Mouse (Mus musculus) hindbrain, embryonic 13.5 days (tissue): ENCODE data around the gene Bmp2k. TPM values are rescaled to one million over a fixed set of nuclear protein-coding genes. Genes with fewer than 3 reads are reported as not detected.

Source experiments
- ATAC-seq: fragments of 200-750 bp; cut with Nextera tagmentation; 2 replicates; pipeline ENCODE4 v1.8.0; 2017; ENCODE audit warnings: moderate TSS enrichment; ENCODE audit not compliant: low FRiP score
- H3K27ac ChIP-seq: fragments of 300-500 bp; sonication (generic); 2 replicates; pipeline ENCODE4 v1.5.1; 2015; ENCODE audit warnings: inconsistent platforms, mild to moderate bottlenecking, moderate library complexity
- H3K27me3 ChIP-seq: fragments of 300-500 bp; sonication (generic); 2 replicates; pipeline ENCODE4 v1.6.1; 2015; ENCODE audit warnings: mild to moderate bottlenecking, inconsistent platforms
- H3K36me3 ChIP-seq: fragments of 300-500 bp; sonication (generic); 2 replicates; pipeline ENCODE4 v1.6.1; 2015; ENCODE audit warnings: mild to moderate bottlenecking, inconsistent platforms
- H3K4me1 ChIP-seq: fragments of 300-500 bp; sonication (generic); replicated peaks from 2 replicates; pipeline ENCODE4 v1.6.1; 2015; ENCODE audit warnings: inconsistent platforms
- H3K4me2 ChIP-seq: fragments of 300-500 bp; sonication (generic); 2 replicates; pipeline ENCODE4 v1.6.1; 2015; ENCODE audit warnings: inconsistent platforms, mild to moderate bottlenecking, moderate library complexity
- H3K4me3 ChIP-seq: fragments of 300-500 bp; sonication (generic); 2 replicates; pipeline ENCODE4 v1.5.1; 2015; ENCODE audit warnings: mild to moderate bottlenecking, inconsistent platforms
- H3K9ac ChIP-seq: fragments of 300-500 bp; sonication (generic); 2 replicates; pipeline ENCODE4 v1.6.1; 2015; ENCODE audit warnings: mild to moderate bottlenecking, inconsistent platforms
- H3K9me3 ChIP-seq: fragments of 300-500 bp; sonication (generic); 2 replicates; pipeline ENCODE4 v1.6.1; 2016; ENCODE audit warnings: inconsistent platforms
- WGBS: fragments of 180-500 bp; shearing (Covaris S2); methylation state at CpG from one replicate; pipeline ENCODE4 v1.1.7; 2015; 5-methylcytosine and 5-hydroxymethylcytosine counted together
- polyA plus RNA-seq: library from polyadenylated mRNA; unstranded; fragments of >200 nt; fragmentation: Nextera tagmentation; extraction: Ambion mirVana; gene quantifications from 2 replicates; pipeline ENCODE4 v1.2.1, GENCODE M21; 2015

The Bmp2k gene
- polyA plus RNA-seq, 1 experiment from 2014 or later: 10.5 TPM

GRCm38 (mm10) chr5:97046680-97047079 lies 49.2 kb downstream of the Bmp2k start:
- WGBS: 90% methylated on average over 10 of the region's 10 CpGs
- no peaks in the 10 kb centered on the region for H3K27me3 ChIP-seq
- no peak for ATAC-seq
- H3K9me3 ChIP-seq: no peaks in the 10 kb centered on the region
- H3K4me3 ChIP-seq: no peak overlapping the region
- H3K36me3 ChIP-seq: peaks cover 8% of the 10 kb centered on the region
- H3K27ac ChIP-seq: no peak overlapping the region
- no peak overlapping the region for H3K9ac ChIP-seq
- H3K4me2 ChIP-seq: no peak overlapping the region
- no peaks in the 10 kb centered on the region for H3K4me1 ChIP-seq

DNA sequence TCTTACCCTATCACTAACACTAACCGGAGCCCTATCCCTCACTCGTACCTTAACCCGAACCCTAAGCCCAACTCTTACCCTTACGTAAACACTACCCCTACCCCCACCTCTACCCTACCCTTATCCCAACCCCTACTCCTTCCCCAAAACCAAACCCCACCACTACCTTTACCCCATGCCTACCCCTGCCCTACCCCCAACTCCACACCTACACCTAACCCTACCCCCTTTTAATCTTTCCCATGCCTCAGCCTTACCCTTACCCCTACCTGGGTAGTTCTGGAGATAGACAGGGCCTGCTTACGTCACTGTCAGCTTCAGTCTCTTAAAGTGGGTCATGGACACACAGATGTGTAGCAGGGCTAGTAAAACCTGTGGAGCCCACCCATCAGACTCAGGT lies 51.4 kb downstream of the Bmp2k start:
- no peaks in the 10 kb centered on the region for H3K27me3 ChIP-seq
- no peak overlapping the region for H3K27ac ChIP-seq
- H3K4me3 ChIP-seq: no peak overlapping the region
- WGBS: 94% methylated on average over 5 of the region's 5 CpGs
- no peaks in the 10 kb centered on the region for H3K4me1 ChIP-seq
- no peaks in the 10 kb centered on the region for H3K9me3 ChIP-seq
- peaks cover 8% of the 10 kb centered on the region for H3K36me3 ChIP-seq
- no peak overlapping the region for H3K4me2 ChIP-seq
- no peak for ATAC-seq
- H3K9ac ChIP-seq: no peak overlapping the region

DNA sequence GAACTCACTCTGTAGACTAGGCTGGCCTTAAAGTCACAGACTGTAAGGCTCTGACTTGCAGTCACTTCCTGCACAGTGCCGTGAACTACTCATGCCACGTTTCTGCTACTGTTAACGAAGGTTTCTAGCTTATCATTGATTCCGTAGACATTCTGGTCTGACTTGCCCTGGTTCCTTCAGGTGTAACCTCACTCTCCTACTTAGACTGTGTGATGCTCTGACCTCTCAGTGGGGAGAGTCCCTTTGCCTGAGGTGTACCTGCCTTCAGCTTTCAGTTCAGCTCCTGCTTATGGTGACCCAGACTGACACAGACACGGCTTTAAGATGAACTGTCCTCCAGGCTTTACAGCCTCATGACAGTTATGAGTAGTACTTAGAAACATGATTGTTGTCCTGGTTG lies 56.7 kb downstream of the Bmp2k start:
- ATAC-seq: no peak
- no peaks in the 10 kb centered on the region for H3K27me3 ChIP-seq
- 90% methylated on average over 5 of the region's 5 CpGs for WGBS
- peaks cover 21% of the 10 kb centered on the region for H3K36me3 ChIP-seq
- H3K9me3 ChIP-seq: no peaks in the 10 kb centered on the region
- H3K27ac ChIP-seq: no peak overlapping the region
- no peak overlapping the region for H3K9ac ChIP-seq
- no peaks in the 10 kb centered on the region for H3K4me1 ChIP-seq
- H3K4me2 ChIP-seq: no peak overlapping the region
- H3K4me3 ChIP-seq: no peak overlapping the region

DNA sequence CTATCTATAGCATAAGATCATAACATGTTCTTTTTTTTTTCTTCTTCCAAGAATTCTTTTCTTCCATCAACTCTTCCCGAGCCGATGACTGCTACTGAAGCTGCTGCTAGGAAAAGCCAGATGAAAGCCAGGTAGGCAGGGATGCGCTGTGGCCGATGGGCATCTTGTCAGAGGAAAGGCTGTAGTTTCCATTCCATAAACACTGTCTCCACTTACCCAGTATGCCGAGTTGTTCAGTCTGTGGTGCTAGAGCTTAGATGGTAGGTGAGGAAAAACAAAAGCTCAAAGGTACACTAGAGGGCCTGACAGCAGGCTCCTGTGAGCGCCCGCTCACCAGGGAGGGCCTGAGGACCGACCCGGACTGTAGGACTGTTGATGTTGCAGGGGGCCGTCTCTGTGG lies 57.3 kb downstream of the Bmp2k start:
- no peaks in the 10 kb centered on the region for H3K4me1 ChIP-seq
- H3K27me3 ChIP-seq: no peaks in the 10 kb centered on the region
- H3K4me3 ChIP-seq: no peak overlapping the region
- H3K27ac ChIP-seq: no peak overlapping the region
- H3K9ac ChIP-seq: no peak overlapping the region
- H3K4me2 ChIP-seq: no peak overlapping the region
- peaks cover 21% of the 10 kb centered on the region for H3K36me3 ChIP-seq
- ATAC-seq: no peak
- no peaks in the 10 kb centered on the region for H3K9me3 ChIP-seq
- WGBS: 80% methylated on average over 10 of the region's 10 CpGs

GRCm38 (mm10) chr5:97055511-97056068 lies 58.1 kb downstream of the Bmp2k start:
- Histone ChIP-seq H3K4me1 (no peaks in the 10 kb centered on the region), H3K27ac (no peak overlapping the region), H3K9me3 (no peaks in the 10 kb centered on the region), H3K9ac (no peak overlapping the region), H3K4me3 (no peak overlapping the region), H3K36me3 (peaks cover 21% of the 10 kb centered on the region), H3K27me3 (no peaks in the 10 kb centered on the region), H3K4me2 (no peak overlapping the region)
- no peak for ATAC-seq
- 9% methylated on average over 1 of the region's 1 CpGs for WGBS

GRCm38 (mm10) chr5:97056359-97056758 lies 58.9 kb downstream of the Bmp2k start:
- H3K4me1 ChIP-seq: no peaks in the 10 kb centered on the region
- no peak overlapping the region for H3K27ac ChIP-seq
- ATAC-seq: no peak
- 87% methylated on average over 3 of the region's 3 CpGs for WGBS
- no peak overlapping the region for H3K4me2 ChIP-seq
- H3K9me3 ChIP-seq: no peaks in the 10 kb centered on the region
- no peak overlapping the region for H3K4me3 ChIP-seq
- H3K9ac ChIP-seq: no peak overlapping the region
- no peaks in the 10 kb centered on the region for H3K27me3 ChIP-seq
- H3K36me3 ChIP-seq: peaks cover 21% of the 10 kb centered on the region

DNA sequence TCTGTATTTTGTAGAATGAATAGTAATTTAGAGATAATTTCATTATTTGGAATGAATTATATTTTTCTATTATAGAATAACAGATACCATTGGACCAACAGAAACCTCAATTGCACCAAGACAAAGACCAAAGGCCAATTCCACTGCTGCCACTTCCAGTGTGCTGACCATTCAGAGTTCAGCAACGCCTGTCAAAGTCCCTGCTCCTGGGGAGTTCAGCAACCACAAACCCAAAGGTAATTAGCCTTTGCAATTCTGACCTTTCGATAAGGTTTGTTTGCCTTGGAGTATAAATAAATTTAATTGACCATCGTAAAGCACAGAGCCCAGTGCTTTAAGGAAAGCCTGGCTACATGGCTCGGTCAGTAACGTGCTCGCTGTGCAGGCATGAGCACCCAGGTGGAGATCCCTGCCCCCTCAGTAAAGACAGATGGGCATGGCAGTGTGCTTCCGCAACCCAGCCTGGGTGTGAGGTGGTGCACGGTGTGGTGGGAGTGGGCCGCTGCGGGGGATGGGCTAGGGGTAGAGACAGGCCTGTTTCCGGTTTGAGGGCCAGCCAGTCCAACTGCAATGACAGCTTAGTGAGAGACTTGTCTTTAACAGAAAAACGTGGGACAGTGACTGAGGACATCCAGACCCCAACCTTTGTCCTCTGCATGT lies 59.4 kb downstream of the Bmp2k start:
- Histone ChIP-seq H3K4me3 (no peak overlapping the region), H3K4me2 (no peak overlapping the region), H3K36me3 (peaks cover 22% of the 10 kb centered on the region), H3K27me3 (no peaks in the 10 kb centered on the region), H3K4me1 (no peaks in the 10 kb centered on the region), H3K9me3 (no peaks in the 10 kb centered on the region), H3K27ac (no peak overlapping the region), H3K9ac (no peak overlapping the region)
- no peak for ATAC-seq
- WGBS: 89% methylated on average over 12 of the region's 12 CpGs

GRCm38 (mm10) chr5:97060864-97061263 lies 63.4 kb downstream of the Bmp2k start:
- H3K9ac ChIP-seq: no peak overlapping the region
- WGBS: 58% methylated on average over 3 of the region's 3 CpGs
- H3K36me3 ChIP-seq: peaks cover 39% of the 10 kb centered on the region
- H3K27me3 ChIP-seq: no peaks in the 10 kb centered on the region
- no peak overlapping the region for H3K4me3 ChIP-seq
- ATAC-seq: no peak
- no peak overlapping the region for H3K4me2 ChIP-seq
- no peaks in the 10 kb centered on the region for H3K9me3 ChIP-seq
- H3K4me1 ChIP-seq: no peaks in the 10 kb centered on the region
- H3K27ac ChIP-seq: no peak overlapping the region

GRCm38 (mm10) chr5:97062041-97062440 lies 64.6 kb downstream of the Bmp2k start:
- Histone ChIP-seq H3K4me2 (no peak overlapping the region), H3K27me3 (no peaks in the 10 kb centered on the region), H3K27ac (no peak overlapping the region), H3K9ac (no peak overlapping the region), H3K9me3 (no peaks in the 10 kb centered on the region), H3K4me3 (no peak overlapping the region), H3K36me3 (peaks cover 48% of the 10 kb centered on the region), H3K4me1 (no peaks in the 10 kb centered on the region)
- WGBS: 88% methylated on average over 1 of the region's 1 CpGs
- no peak for ATAC-seq

GRCm38 (mm10) chr5:97065746-97066145 lies 68.3 kb downstream of the Bmp2k start:
- no peak for ATAC-seq
- peaks cover 56% of the 10 kb centered on the region for H3K36me3 ChIP-seq

GRCm38 (mm10) chr5:97075476-97076151 lies 78.1 kb downstream of the Bmp2k start:
- no peak for ATAC-seq
- H3K27ac ChIP-seq: no peak overlapping the region
- no peak overlapping the region for H3K4me3 ChIP-seq
- no peaks in the 10 kb centered on the region for H3K9me3 ChIP-seq
- H3K36me3 ChIP-seq: peaks cover 1% of the 10 kb centered on the region
- no peak overlapping the region for H3K9ac ChIP-seq
- 93% methylated on average over 11 of the region's 11 CpGs for WGBS
- H3K4me2 ChIP-seq: no peak overlapping the region
- peaks cover 5% of the 10 kb centered on the region for H3K4me1 ChIP-seq
- H3K27me3 ChIP-seq: no peaks in the 10 kb centered on the region

More at GRCm38 (mm10) chr5:97065746-97066145, 68.3 kb downstream of the Bmp2k start:
- Histone ChIP-seq H3K9me3 (no peaks in the 10 kb centered on the region), H3K9ac (no peak overlapping the region), H3K4me3 (no peak overlapping the region), H3K4me1 (no peaks in the 10 kb centered on the region), H3K27me3 (no peaks in the 10 kb centered on the region), H3K4me2 (no peak overlapping the region), H3K27ac (no peak overlapping the region)
- WGBS: 95% methylated on average over 4 of the region's 4 CpGs

GRCm38 (mm10) chr5:97076167-97076566 lies 78.7 kb downstream of the Bmp2k start:
- Histone ChIP-seq H3K9me3 (no peaks in the 10 kb centered on the region), H3K4me3 (no peak overlapping the region), H3K4me1 (peaks cover 5% of the 10 kb centered on the region), H3K9ac (no peak overlapping the region), H3K4me2 (no peak overlapping the region), H3K36me3 (no peaks in the 10 kb centered on the region), H3K27me3 (no peaks in the 10 kb centered on the region), H3K27ac (no peak overlapping the region)
- WGBS: 94% methylated on average over 5 of the region's 5 CpGs
- no peak for ATAC-seq

DNA sequence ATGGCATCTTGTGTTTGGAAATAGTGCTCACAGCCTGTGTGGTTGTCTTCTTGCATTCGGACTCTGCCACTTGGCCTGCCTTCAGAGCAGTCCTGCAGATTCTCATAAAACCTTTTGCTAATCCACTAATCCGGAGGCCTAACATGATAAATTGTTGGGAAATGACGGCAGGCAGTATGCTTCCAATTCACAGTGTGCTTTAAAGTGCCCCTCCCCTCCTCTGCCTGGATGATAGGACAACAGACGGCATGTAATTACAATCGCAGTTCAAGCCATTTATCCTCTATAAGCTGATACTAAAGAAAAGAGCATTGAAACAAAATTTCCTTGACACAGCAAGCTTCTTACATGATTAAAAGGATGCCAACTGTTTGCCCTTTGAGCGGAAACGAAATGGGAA lies 80.2 kb downstream of the Bmp2k start:
- H3K4me3 ChIP-seq: no peak overlapping the region
- no peak overlapping the region for H3K4me2 ChIP-seq
- ATAC-seq: no peak
- peaks cover 5% of the 10 kb centered on the region for H3K4me1 ChIP-seq
- no peak overlapping the region for H3K27ac ChIP-seq
- no peaks in the 10 kb centered on the region for H3K9me3 ChIP-seq
- 56% methylated on average over 7 of the region's 7 CpGs for WGBS
- H3K27me3 ChIP-seq: no peaks in the 10 kb centered on the region
- peaks cover under 1% of the 10 kb centered on the region for H3K36me3 ChIP-seq
- H3K9ac ChIP-seq: no peak overlapping the region
